Mouse (Mus musculus): ENCODE measurements around the gene Ranbp9. TPM values are rescaled to one million over a fixed set of nuclear protein-coding genes. Genes with fewer than 3 reads are reported as not detected.

Ranbp9 gene
- total and polyA plus RNA-seq, 2 experiments from 2014 or later, result 9.6 to 67.1 TPM

- 63% methylated on average over 9 of the region's 9 CpGs for WGBS
- H3K9ac ChIP-seq (replicated peaks; ENCODE audit: low read length), result no peak overlapping the region
- H3K27me3 ChIP-seq (ENCODE audit: insufficient read depth, low read length), result no peaks in the 10 kb centered on the region
- no peak overlapping the region for H3K27ac ChIP-seq
- no peak overlapping the region for H3K4me2 ChIP-seq (ENCODE audit: low read depth, low read length)
- H3K9me3 ChIP-seq (ENCODE audit: low read length), result no peaks in the 10 kb centered on the region
- no peak for TF ChIP-seq CTCF (IDR thresholded peaks at IDR 0.05; ENCODE audit: low read depth)
- H3K4me1 ChIP-seq (ENCODE audit: insufficient read depth, low read length), result no peaks in the 10 kb centered on the region
- DNase-seq (ENCODE audit: low spot score), result no peak
- H3K4me3 ChIP-seq (ENCODE audit: low read length), result no peak overlapping the region
- no peaks in the 10 kb centered on the region for H3K36me3 ChIP-seq (ENCODE audit: insufficient read depth, low read length)
- ATAC-seq, result no peak
Measured at GRCm38 (mm10) chr13:43362353-43362752, 118.7 kb downstream of the Ranbp9 start.

GRCm38 (mm10) chr13:43360534-43360933 lies 120.5 kb downstream of the Ranbp9 start:
- no peaks in the 10 kb centered on the region for H3K27me3 ChIP-seq (ENCODE audit: insufficient read depth, low read length)
- H3K4me1 ChIP-seq (ENCODE audit: insufficient read depth, low read length), result no peaks in the 10 kb centered on the region
- no peak for DNase-seq (ENCODE audit: low spot score)
- no peak overlapping the region for H3K4me3 ChIP-seq (ENCODE audit: low read length)
- H3K9me3 ChIP-seq (ENCODE audit: low read length), result no peaks in the 10 kb centered on the region
- no peak overlapping the region for H3K4me2 ChIP-seq (ENCODE audit: low read depth, low read length)
- H3K36me3 ChIP-seq (ENCODE audit: insufficient read depth, low read length), result no peaks in the 10 kb centered on the region
- no peak overlapping the region for H3K27ac ChIP-seq
- H3K9ac ChIP-seq (replicated peaks; ENCODE audit: low read length), result no peak overlapping the region
- WGBS, result 74% methylated on average over 6 of the region's 6 CpGs
- ATAC-seq, result no peak
- no peak for TF ChIP-seq CTCF (IDR thresholded peaks at IDR 0.05; ENCODE audit: low read depth)

DNA sequence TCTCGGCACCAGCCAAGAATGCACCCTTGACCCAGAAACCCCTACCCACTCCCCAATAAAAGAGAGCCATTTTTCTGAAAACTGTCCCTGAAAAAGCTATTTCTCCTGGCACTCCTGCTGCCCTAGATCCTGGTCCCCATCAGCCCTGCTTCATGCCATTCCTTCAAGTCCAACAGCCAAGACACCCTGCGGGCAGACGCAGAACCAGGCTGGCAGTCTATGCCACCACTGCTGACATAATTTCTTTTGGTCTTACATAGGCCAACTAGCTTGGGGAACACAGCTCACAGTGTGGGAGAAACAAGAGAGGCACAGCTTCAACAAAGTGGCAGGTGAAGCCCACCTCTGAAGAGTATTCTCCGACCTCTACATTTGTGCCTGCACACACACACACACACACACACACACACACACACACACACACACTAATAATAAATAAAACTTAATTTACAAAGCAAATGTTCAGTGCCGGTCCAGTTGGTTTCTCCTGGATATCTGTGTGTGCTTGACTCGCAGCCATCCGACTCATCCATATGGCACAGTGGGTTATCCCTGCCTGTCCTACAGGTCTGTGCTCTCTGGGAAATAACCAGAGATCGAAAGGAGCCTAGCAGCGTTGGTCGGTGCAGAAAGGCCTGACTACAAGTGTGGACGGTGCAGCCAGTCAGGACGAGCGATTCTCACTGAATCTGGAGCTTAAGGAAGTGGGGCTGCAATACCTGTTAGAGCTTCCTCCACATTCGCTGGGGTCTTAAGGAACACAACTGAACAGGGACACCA lies 124.5 kb downstream of the Ranbp9 start:
- no peaks in the 10 kb centered on the region for H3K27me3 ChIP-seq (ENCODE audit: insufficient read depth, low read length)
- H3K9me3 ChIP-seq (ENCODE audit: low read length), result no peaks in the 10 kb centered on the region
- H3K27ac ChIP-seq, result no peak overlapping the region
- H3K9ac ChIP-seq (replicated peaks; ENCODE audit: low read length), result no peak overlapping the region
- WGBS, result 83% methylated on average over 14 of the region's 14 CpGs
- no peaks in the 10 kb centered on the region for H3K4me1 ChIP-seq (ENCODE audit: insufficient read depth, low read length)
- no peak overlapping the region for H3K4me3 ChIP-seq (ENCODE audit: low read length)
- H3K4me2 ChIP-seq (ENCODE audit: low read depth, low read length), result no peak overlapping the region
- TF ChIP-seq CTCF (IDR thresholded peaks at IDR 0.05; ENCODE audit: low read depth), result no peak
- no peak for ATAC-seq
- H3K36me3 ChIP-seq (ENCODE audit: insufficient read depth, low read length), result no peaks in the 10 kb centered on the region
- no peak for DNase-seq (ENCODE audit: low spot score)

DNA sequence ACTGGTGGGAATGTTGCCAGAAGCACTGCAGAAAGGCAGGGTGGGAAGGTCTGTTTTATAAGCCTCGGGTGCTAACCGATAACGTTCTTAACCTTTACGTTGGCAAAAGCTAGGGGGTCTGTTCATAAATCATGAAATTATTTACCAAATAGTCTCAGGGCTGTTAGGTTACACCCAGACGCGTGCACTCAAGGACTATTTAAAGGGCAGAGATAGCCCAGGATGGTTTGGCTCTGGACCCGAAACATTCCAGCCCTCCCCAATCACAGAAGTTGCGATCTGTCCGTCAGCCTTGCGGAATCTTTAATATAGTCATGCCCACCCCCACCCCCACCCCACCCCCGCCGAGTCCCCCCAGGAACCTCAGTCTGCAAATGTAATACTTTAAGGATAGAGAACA lies 126.7 kb downstream of the Ranbp9 start:
- H3K27ac ChIP-seq, result no peak overlapping the region
- DNase-seq (ENCODE audit: low spot score) (no peak), ATAC-seq (no peak)
- no peak for TF ChIP-seq CTCF (IDR thresholded peaks at IDR 0.05; ENCODE audit: low read depth)
- H3K4me1 ChIP-seq (ENCODE audit: insufficient read depth, low read length), result no peaks in the 10 kb centered on the region
- H3K4me3 ChIP-seq (ENCODE audit: low read length), result no peak overlapping the region
- H3K27me3 ChIP-seq (ENCODE audit: insufficient read depth, low read length), result no peaks in the 10 kb centered on the region
- H3K9me3 ChIP-seq (ENCODE audit: low read length), result no peaks in the 10 kb centered on the region
- no peak overlapping the region for H3K9ac ChIP-seq (replicated peaks; ENCODE audit: low read length)
- 75% methylated on average over 12 of the region's 12 CpGs for WGBS
- H3K36me3 ChIP-seq (ENCODE audit: insufficient read depth, low read length), result no peaks in the 10 kb centered on the region
- H3K4me2 ChIP-seq (ENCODE audit: low read depth, low read length), result no peak overlapping the region

- H3K9ac ChIP-seq (replicated peaks; ENCODE audit: low read length), result no peak overlapping the region
- H3K4me3 ChIP-seq (ENCODE audit: low read length), result no peak overlapping the region
- no peak overlapping the region for H3K27ac ChIP-seq
- no peak overlapping the region for H3K4me2 ChIP-seq (ENCODE audit: low read depth, low read length)
- ATAC-seq (no peak), DNase-seq (ENCODE audit: low spot score) (no peak)
- no peaks in the 10 kb centered on the region for H3K36me3 ChIP-seq (ENCODE audit: insufficient read depth, low read length)
- no peaks in the 10 kb centered on the region for H3K9me3 ChIP-seq (ENCODE audit: low read length)
- H3K4me1 ChIP-seq (ENCODE audit: insufficient read depth, low read length), result no peaks in the 10 kb centered on the region
- H3K27me3 ChIP-seq (ENCODE audit: insufficient read depth, low read length), result no peaks in the 10 kb centered on the region
- no peak for TF ChIP-seq CTCF (IDR thresholded peaks at IDR 0.05; ENCODE audit: low read depth)
- WGBS, result 40% methylated on average over 4 of the region's 4 CpGs
Measured at GRCm38 (mm10) chr13:43353356-43353755, 127.7 kb downstream of the Ranbp9 start.

Other genes with a start within 250 kb of the Ranbp9 start
- gene Gfod1, start 177.1 kb downstream of the Ranbp9 start, total RNA-seq (2014; rRNA removed), result 26.3 and 26.9 TPM in 2 replicates
- gene Gfod1, start 177.1 kb downstream of the Ranbp9 start, polyA plus RNA-seq (2015; fragmentation: Nextera tagmentation; extraction: Ambion mirVana), result 2.6 and 2.7 TPM in 2 replicates
- gene Sirt5, start 115.8 kb downstream of the Ranbp9 start, total RNA-seq (2014; rRNA removed), result 15.7 and 25.2 TPM in 2 replicates
- gene Sirt5, start 115.8 kb downstream of the Ranbp9 start, polyA plus RNA-seq (2015; fragmentation: Nextera tagmentation; extraction: Ambion mirVana), result 22.9 and 23.7 TPM in 2 replicates
- 17.9 and 34.6 TPM in 2 replicates for gene Nol7, start 82.9 kb downstream of the Ranbp9 start, total RNA-seq (2014; rRNA removed)
- gene Nol7, start 82.9 kb downstream of the Ranbp9 start, polyA plus RNA-seq (2015; fragmentation: Nextera tagmentation; extraction: Ambion mirVana), result 183 and 197 TPM in 2 replicates
- gene Mcur1, start 78.9 kb upstream of the Ranbp9 start, total RNA-seq (2014; rRNA removed), result 9.3 and 12.4 TPM in 2 replicates
- 8.0 and 8.4 TPM in 2 replicates for gene Mcur1, start 78.9 kb upstream of the Ranbp9 start, polyA plus RNA-seq (2015; fragmentation: Nextera tagmentation; extraction: Ambion mirVana)
- gene Rnf182, start 134.4 kb upstream of the Ranbp9 start, total RNA-seq (2014; rRNA removed), result 7.5 and 10.0 TPM in 2 replicates
- gene Rnf182, start 134.4 kb upstream of the Ranbp9 start, polyA plus RNA-seq (2015; fragmentation: Nextera tagmentation; extraction: Ambion mirVana), result 20.7 and 26.2 TPM in 2 replicates

All from hindbrain, postnatal 0 days (tissue).